Mouse (Mus musculus) intestine, postnatal 0 days (tissue): ENCODE measurements around the gene Ifih1. TPM values are rescaled to one million over a fixed set of nuclear protein-coding genes. Genes with fewer than 3 reads are reported as not detected.

ENCODE experiments used
- ATAC-seq: fragments of 200-750 bp; cut with Nextera tagmentation; 2 replicates; pipeline ENCODE4 v1.8.0; 2017; ENCODE audit warnings: mild to moderate bottlenecking, moderate TSS enrichment, moderate library complexity
- H3K27ac ChIP-seq: fragments of 300-500 bp; sonication (generic); 2 replicates; pipeline ENCODE4 v1.5.1; 2014; ENCODE audit warnings: mild to moderate bottlenecking, low read depth, low read length, moderate library complexity
- H3K27me3 ChIP-seq: fragments of 300-500 bp; sonication (generic); replicated peaks from 2 replicates; pipeline ENCODE4 v1.6.1; 2014; ENCODE audit warnings: low read length, mixed read lengths; ENCODE audit not compliant: control insufficient read depth, insufficient read depth
- H3K36me3 ChIP-seq: fragments of 300-500 bp; sonication (generic); 2 replicates; pipeline ENCODE4 v1.6.1; 2014; ENCODE audit warnings: mild to moderate bottlenecking, moderate library complexity; ENCODE audit not compliant: control insufficient read depth, insufficient read depth
- H3K4me1 ChIP-seq: fragments of 300-500 bp; sonication (generic); replicated peaks from 2 replicates; pipeline ENCODE4 v1.6.1; 2014; ENCODE audit warnings: antibody characterized with exemption, low read length, mixed read lengths; ENCODE audit not compliant: control insufficient read depth, insufficient read depth
- H3K4me2 ChIP-seq: fragments of 300-500 bp; sonication (generic); replicated peaks from 2 replicates; pipeline ENCODE4 v1.6.1; 2014; ENCODE audit warnings: low read depth, mild to moderate bottlenecking, moderate library complexity
- H3K4me3 ChIP-seq: fragments of 300-500 bp; sonication (generic); 2 replicates; pipeline ENCODE4 v1.5.1; 2014; ENCODE audit warnings: low read depth, low read length
- H3K9ac ChIP-seq: fragments of 300-500 bp; sonication (generic); 2 replicates; pipeline ENCODE4 v1.6.1; 2014; ENCODE audit warnings: mild to moderate bottlenecking, low read depth, low read length
- H3K9me3 ChIP-seq: fragments of 300-500 bp; sonication (generic); 2 replicates; pipeline ENCODE4 v1.6.1; 2016; ENCODE audit warnings: mixed run types; ENCODE audit not compliant: control insufficient read depth
- CTCF ChIP-seq: sonication (generic); IDR thresholded peaks from 2 replicates; pipeline ENCODE4 v1.5.1; 2016; ENCODE audit warnings: low read depth, mild to moderate bottlenecking, control low read depth, antibody characterized with exemption, moderate library complexity
- WGBS: fragments of 180-500 bp; shearing (Covaris S2); extraction: QIAGEN DNeasy Blood & Tissue Kit; methylation state at CpG from one replicate; pipeline ENCODE4 v1.1.7; 2014; 5-methylcytosine and 5-hydroxymethylcytosine counted together
- polyA plus RNA-seq: library from polyadenylated mRNA; unstranded; fragments of >200 nt; fragmentation: Nextera tagmentation; extraction: Ambion mirVana; gene quantifications from 2 replicates; pipeline ENCODE4 v1.2.1, GENCODE M21; 2015

The Ifih1 gene
- polyA plus RNA-seq, 1 experiment from 2014 or later: 14.1 TPM

- no peak for ATAC-seq
- 84% methylated on average over 5 of the region's 5 CpGs for WGBS
- no peaks in the 10 kb centered on the region for H3K9me3 ChIP-seq
- TF ChIP-seq CTCF: no peak
- H3K4me1 ChIP-seq: 0 out of 2 replicates have a peak, but pooled peaks cover 7% of the 10 kb centered on the region
- no peaks in the 10 kb centered on the region for H3K36me3 ChIP-seq
- no peaks in the 10 kb centered on the region for H3K27me3 ChIP-seq
- H3K9ac ChIP-seq: no peak overlapping the region
- no peak overlapping the region for H3K27ac ChIP-seq
- H3K4me3 ChIP-seq: peak overlapping the region; percentile 70
- H3K4me2 ChIP-seq: peak overlapping the region; percentile 73
Measured at GRCm38 (mm10) chr2:62644891-62645290, 1.2 kb downstream of the Ifih1 start.

GRCm38 (mm10) chr2:62643405-62644305 lies 2.4 kb downstream of the Ifih1 start:
- H3K4me2 ChIP-seq: peak overlapping the region; percentile 73
- H3K4me1 ChIP-seq: 0 out of 2 replicates have a peak, but pooled peaks cover 7% of the 10 kb centered on the region
- no peak overlapping the region for H3K27ac ChIP-seq
- peak; percentile 93 for TF ChIP-seq CTCF
- H3K27me3 ChIP-seq: no peaks in the 10 kb centered on the region
- H3K4me3 ChIP-seq: peak overlapping the region; percentile 70
- WGBS: 45% methylated on average over 21 of the region's 21 CpGs
- no peak for ATAC-seq
- H3K36me3 ChIP-seq: no peaks in the 10 kb centered on the region
- H3K9ac ChIP-seq: no peak overlapping the region
- H3K9me3 ChIP-seq: no peaks in the 10 kb centered on the region

DNA sequence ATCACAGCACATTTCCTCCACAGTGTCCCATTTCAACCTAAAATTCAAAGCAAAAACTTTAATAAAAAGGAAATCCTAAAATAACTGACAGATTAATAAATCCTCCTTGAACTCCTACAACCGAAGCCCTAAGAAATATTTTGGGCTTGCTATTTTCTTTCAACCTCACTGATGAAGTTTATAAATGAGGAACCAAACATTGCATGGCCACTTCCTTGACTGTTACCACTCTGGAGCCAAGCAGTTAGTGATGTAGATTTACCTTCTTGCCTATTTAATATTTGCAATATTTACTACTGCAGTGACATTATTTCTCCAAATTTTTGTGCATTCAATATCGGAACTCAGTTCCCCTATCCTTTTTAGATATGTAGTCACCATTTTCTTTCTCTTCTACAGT lies 6.2 kb downstream of the Ifih1 start:
- Histone ChIP-seq H3K9me3 (no peaks in the 10 kb centered on the region), H3K36me3 (peaks cover 9% of the 10 kb centered on the region), H3K4me2 (no peak overlapping the region), H3K27me3 (no peaks in the 10 kb centered on the region), H3K4me3 (no peak overlapping the region), H3K4me1 (0 out of 2 replicates have a peak, but pooled peaks cover 7% of the 10 kb centered on the region), H3K9ac (no peak overlapping the region), H3K27ac (no peak overlapping the region)
- no peak for ATAC-seq
- TF ChIP-seq CTCF: no peak
- WGBS: 86% methylated on average over 2 of the region's 2 CpGs

- no peak overlapping the region for H3K4me3 ChIP-seq
- no peak overlapping the region for H3K4me2 ChIP-seq
- H3K4me1 ChIP-seq: no peaks in the 10 kb centered on the region
- no peak overlapping the region for H3K27ac ChIP-seq
- ATAC-seq: peak; percentile 10; the same call in 1 of the 2 replicates
- peaks cover 11% of the 10 kb centered on the region for H3K36me3 ChIP-seq
- no peaks in the 10 kb centered on the region for H3K27me3 ChIP-seq
- TF ChIP-seq CTCF: peak; percentile 71
- no peak overlapping the region for H3K9ac ChIP-seq
- WGBS: 24% methylated on average over 6 of the region's 6 CpGs
- H3K9me3 ChIP-seq: no peaks in the 10 kb centered on the region
Measured at GRCm38 (mm10) chr2:62630446-62630845, 15.6 kb downstream of the Ifih1 start.

- WGBS: 81% methylated on average over 5 of the region's 5 CpGs
- no peak overlapping the region for H3K27ac ChIP-seq
- H3K4me1 ChIP-seq: no peaks in the 10 kb centered on the region
- no peaks in the 10 kb centered on the region for H3K27me3 ChIP-seq
- ATAC-seq: no peak
- no peak overlapping the region for H3K4me2 ChIP-seq
- H3K9me3 ChIP-seq: no peaks in the 10 kb centered on the region
- H3K4me3 ChIP-seq: no peak overlapping the region
- TF ChIP-seq CTCF: no peak
- peaks cover 6% of the 10 kb centered on the region; the same call in 1 of the 2 replicates for H3K36me3 ChIP-seq
- no peak overlapping the region for H3K9ac ChIP-seq
Measured at GRCm38 (mm10) chr2:62628356-62628755, 17.7 kb downstream of the Ifih1 start.

DNA sequence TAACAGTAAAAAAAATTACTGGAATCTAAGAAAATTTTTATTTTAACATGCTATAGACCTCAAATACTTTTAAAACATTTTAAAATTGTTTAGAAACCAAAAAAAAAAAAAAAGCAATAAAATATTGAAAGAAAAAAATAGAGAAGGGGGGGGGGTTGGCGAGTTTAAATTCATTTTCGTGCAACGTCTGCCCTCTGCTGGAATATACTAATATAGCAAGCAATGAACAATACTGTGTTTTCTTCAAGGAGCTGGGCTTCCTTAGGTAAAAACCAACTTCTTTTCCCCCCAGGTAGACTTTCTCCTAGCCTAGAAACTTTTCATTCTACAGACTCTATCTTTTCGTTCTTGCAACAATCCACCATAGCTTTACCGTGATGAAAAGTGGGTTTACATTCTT lies 18.3 kb downstream of the Ifih1 start:
- Histone ChIP-seq H3K9me3 (no peaks in the 10 kb centered on the region), H3K9ac (no peak overlapping the region), H3K27ac (no peak overlapping the region), H3K27me3 (no peaks in the 10 kb centered on the region), H3K4me1 (no peaks in the 10 kb centered on the region), H3K36me3 (peaks cover 6% of the 10 kb centered on the region; the same call in 1 of the 2 replicates), H3K4me3 (no peak overlapping the region), H3K4me2 (no peak overlapping the region)
- ATAC-seq: no peak
- WGBS: 12% methylated on average over 5 of the region's 5 CpGs
- peak; percentile 65 for TF ChIP-seq CTCF
